In genomic region chr11:88574575-88575360, GRCm38 (mm10) we compare ENCODE assay signal across 13 mouse cellular contexts.
DNase-seq lines count a peak whose midpoint lies in the region; ATAC-seq and TF ChIP-seq lines count a peak whose summit lies in the region.
"Had no signal": no experiment of that assay in that cellular context is flagged by ENCODE, and none has a peak within 500 bp of the region (broad histone marks: within the 10 kb centered on the region; RNA-seq: fewer than 3 reads in every experiment).

No protein-coding gene starts in this region.

- no peak for TF ChIP-seq EP300 in heart, postnatal 0 days (IDR thresholded peaks at IDR 0.05; ENCODE audit: low read depth)

- no peak for DNase-seq in layer of hippocampus, adult 2 months (ENCODE audit: low spot score in 2 of 2)
- DNase-seq in layer of hippocampus, postnatal 10 days (ENCODE audit: low spot score in 2 of 2) = no peak
- DNase-seq in heart, postnatal 0 days (ENCODE audit: low spot score) = no peak
- DNase-seq in midbrain, embryonic 14.5 days = peak; percentile 73
- DNase-seq in ovary, adult 18-20 months (ENCODE audit: low spot score) = no peak
- DNase-seq: adrenal gland, adult 2 months; cerebellum, adult 8-10 months; thymus, postnatal 4 days had no signal

- H3K27ac ChIP-seq in layer of hippocampus, adult 2 months = peak overlapping the region; percentile 21
- peak overlapping the region; percentile 68 for H3K27ac ChIP-seq in forebrain, embryonic 13.5 days
- peak overlapping the region; percentile 77 for H3K27ac ChIP-seq in heart, postnatal 0 days (ENCODE audit: low read depth)
- H3K27ac ChIP-seq in midbrain, embryonic 14.5 days (replicated peaks; ENCODE audit: low read depth, low read length) = peak overlapping the region; percentile 46
- H3K27ac ChIP-seq: kidney, postnatal 0 days had no signal

- H3K9me3 ChIP-seq in forebrain, embryonic 13.5 days (replicated peaks) = no peaks in the 10 kb centered on the region
- H3K9me3 ChIP-seq in heart, postnatal 0 days (replicated peaks; ENCODE audit: control insufficient read depth, low read length) = no peaks in the 10 kb centered on the region
- H3K9me3 ChIP-seq in midbrain, embryonic 14.5 days (ENCODE audit: control insufficient read depth, low read length) = no peaks in the 10 kb centered on the region
- H3K9me3 ChIP-seq: G1E had no signal

- no peak overlapping the region for H3K4me3 ChIP-seq in layer of hippocampus, adult 2 months
- no peak overlapping the region for H3K4me3 ChIP-seq in forebrain, embryonic 13.5 days
- no peak overlapping the region for H3K4me3 ChIP-seq in heart, postnatal 0 days (ENCODE audit: low read depth, low read length)
- no peak overlapping the region for H3K4me3 ChIP-seq in midbrain, embryonic 14.5 days (replicated peaks; ENCODE audit: low read depth, low read length)
- H3K4me3 ChIP-seq: erythroblast, embryonic 14.5 days had no signal

- no peaks in the 10 kb centered on the region for H3K36me3 ChIP-seq in forebrain, embryonic 13.5 days (ENCODE audit: poor library complexity, severe bottlenecking)
- H3K36me3 ChIP-seq in heart, postnatal 0 days (replicated peaks; ENCODE audit: control insufficient read depth, insufficient read depth, low read length) = no peaks in the 10 kb centered on the region
- no peaks in the 10 kb centered on the region for H3K36me3 ChIP-seq in midbrain, embryonic 14.5 days (ENCODE audit: control insufficient read depth, insufficient read depth, low read length)

- H3K9ac ChIP-seq in forebrain, embryonic 13.5 days = no peak overlapping the region
- no peak overlapping the region for H3K9ac ChIP-seq in heart, postnatal 0 days (replicated peaks; ENCODE audit: low read depth, low read length)
- H3K9ac ChIP-seq in midbrain, embryonic 14.5 days (replicated peaks; ENCODE audit: low read length) = no peak overlapping the region

- TF ChIP-seq CTCF in layer of hippocampus, adult 2 months (conservative IDR thresholded peaks at IDR 0.05) = peak; percentile 43
- TF ChIP-seq CTCF in heart, postnatal 0 days (IDR thresholded peaks at IDR 0.05; ENCODE audit: low read depth) = no peak

- peaks cover 93% of the 10 kb centered on the region for H3K4me1 ChIP-seq in forebrain, embryonic 13.5 days
- peaks cover 63% of the 10 kb centered on the region for H3K4me1 ChIP-seq in heart, postnatal 0 days (ENCODE audit: control insufficient read depth, insufficient read depth)
- peaks cover 55% of the 10 kb centered on the region for H3K4me1 ChIP-seq in midbrain, embryonic 14.5 days (ENCODE audit: control insufficient read depth, insufficient read depth, low read length)

- H3K27me3 ChIP-seq in forebrain, embryonic 13.5 days = no peaks in the 10 kb centered on the region
- H3K27me3 ChIP-seq in heart, postnatal 0 days (ENCODE audit: control insufficient read depth, insufficient read depth, low read length) = no peaks in the 10 kb centered on the region
- no peaks in the 10 kb centered on the region for H3K27me3 ChIP-seq in midbrain, embryonic 14.5 days (ENCODE audit: control insufficient read depth, insufficient read depth, low read length)

- ATAC-seq in forebrain, embryonic 13.5 days = peak; percentile 46
- ATAC-seq in heart, postnatal 0 days (ENCODE audit: insufficient read depth, low read depth) = peak; percentile 80
- ATAC-seq in midbrain, embryonic 14.5 days (ENCODE audit: low FRiP score, low TSS enrichment) = no peak
- ATAC-seq in cerebellum, adult (ENCODE audit: insufficient number of reproducible peaks, low FRiP score, low TSS enrichment) = no peak

- H3K4me2 ChIP-seq in forebrain, embryonic 13.5 days = peak overlapping the region; percentile 27; the same call in 1 of the 2 replicates
- H3K4me2 ChIP-seq in heart, postnatal 0 days (ENCODE audit: low read depth, low read length) = no peak overlapping the region
- H3K4me2 ChIP-seq in midbrain, embryonic 14.5 days (ENCODE audit: low read length) = no peak overlapping the region

- WGBS in forebrain, embryonic 13.5 days = 26% methylated on average over 4 of the region's 4 CpGs
- WGBS in heart, postnatal 0 days = 48% methylated on average over 4 of the region's 4 CpGs
- WGBS in midbrain, embryonic 14.5 days = 48% methylated on average over 4 of the region's 4 CpGs

Comparison
In these comparisons a context has a peak if more than half of its experiments do, and no peak if none do; other contexts are left out.
1. H3K27ac ChIP-seq: peak in every context shown above with its lines; median percentile 77 in heart, postnatal 0 days; 68 in forebrain, embryonic 13.5 days; 46 in midbrain, embryonic 14.5 days; 21 in layer of hippocampus, adult 2 months.
2. ATAC-seq: peak in forebrain, embryonic 13.5 days (single experiment) and heart, postnatal 0 days (single experiment); none in midbrain, embryonic 14.5 days (single experiment) and cerebellum, adult (single experiment).